Mouse (Mus musculus) midbrain, postnatal 0 days (tissue): Measurements from ENCODE around the gene Tcta. TPM values are rescaled to one million over a fixed set of nuclear protein-coding genes. Genes with fewer than 3 reads are reported as not detected.
"Not testable (repeated sequence)": the region's sequence is repeated elsewhere in the genome, so short reads cannot be mapped to it uniquely, and the experiment has no call there.

Experiments
- ATAC-seq: fragments of 200-750 bp; cut with Nextera tagmentation; 2 replicates; pipeline ENCODE4 v1.8.0; 2017; ENCODE audit warnings: moderate number of reproducible peaks, mild to moderate bottlenecking, moderate TSS enrichment, moderate library complexity; ENCODE audit not compliant: low FRiP score
- DNase-seq: peaks from one replicate; pipeline ENCODE4 v3.0.0-alpha.2; 2015; ENCODE audit warnings: low spot score
- H3K27ac ChIP-seq: fragments of 300-500 bp; sonication (generic); 2 replicates; pipeline ENCODE4 v1.5.1; 2014; ENCODE audit warnings: low read depth, mild to moderate bottlenecking, low read length, mixed read lengths
- H3K27me3 ChIP-seq: fragments of 300-500 bp; sonication (generic); 2 replicates; pipeline ENCODE4 v1.6.1; 2014; ENCODE audit warnings: low read length, control low read depth, mixed read lengths; ENCODE audit not compliant: insufficient read depth
- H3K36me3 ChIP-seq: fragments of 300-500 bp; sonication (generic); 2 replicates; pipeline ENCODE4 v1.6.1; 2014; ENCODE audit warnings: low read length, control low read depth, mixed read lengths; ENCODE audit not compliant: insufficient read depth
- H3K4me1 ChIP-seq: fragments of 300-500 bp; sonication (generic); 2 replicates; pipeline ENCODE4 v1.6.1; 2014; ENCODE audit warnings: mild to moderate bottlenecking, control low read depth, antibody characterized with exemption, low read length, mixed read lengths; ENCODE audit not compliant: insufficient read depth
- H3K4me2 ChIP-seq: fragments of 300-500 bp; sonication (generic); 2 replicates; pipeline ENCODE4 v1.6.1; 2014; ENCODE audit warnings: low read depth, mild to moderate bottlenecking, low read length, mixed read lengths; ENCODE audit not compliant: poor library complexity, severe bottlenecking
- H3K4me3 ChIP-seq: fragments of 300-500 bp; sonication (generic); 2 replicates; pipeline ENCODE4 v1.5.1; 2014; ENCODE audit warnings: low read depth, mild to moderate bottlenecking, low read length, moderate library complexity
- H3K9ac ChIP-seq: fragments of 300-500 bp; sonication (generic); replicated peaks from 2 replicates; pipeline ENCODE4 v1.6.1; 2014; ENCODE audit warnings: mild to moderate bottlenecking, low read length, moderate library complexity, mixed read lengths; ENCODE audit not compliant: poor library complexity, severe bottlenecking
- H3K9me3 ChIP-seq: fragments of 300-500 bp; sonication (generic); 2 replicates; pipeline ENCODE4 v1.6.1; 2016; ENCODE audit warnings: low read length, control low read depth
- CTCF ChIP-seq: IDR thresholded peaks from 2 replicates; pipeline ENCODE4 v1.5.1; 2016; ENCODE audit warnings: antibody characterized with exemption, mild to moderate bottlenecking
- WGBS: fragments of 180-500 bp; shearing (Covaris S2); extraction: QIAGEN DNeasy Blood & Tissue Kit; methylation state at CpG from one replicate; pipeline ENCODE4 v1.1.7; 2014; 5-methylcytosine and 5-hydroxymethylcytosine counted together
- polyA plus RNA-seq: library from polyadenylated mRNA; unstranded; fragments of >200 nt; fragmentation: Nextera tagmentation; extraction: Ambion mirVana; gene quantifications from 2 replicates; pipeline ENCODE4 v1.2.1, GENCODE M21; 2015
- total RNA-seq: library from RNA; depleted of rRNA; stranded (reverse); fragments of >200 nt; gene quantifications from 2 replicates; pipeline ENCODE4 v1.2.3, GENCODE M21; 2014

The Tcta gene
- total and polyA plus RNA-seq, 2 experiments from 2014 or later, result 61.2 to 76.3 TPM

DNA sequence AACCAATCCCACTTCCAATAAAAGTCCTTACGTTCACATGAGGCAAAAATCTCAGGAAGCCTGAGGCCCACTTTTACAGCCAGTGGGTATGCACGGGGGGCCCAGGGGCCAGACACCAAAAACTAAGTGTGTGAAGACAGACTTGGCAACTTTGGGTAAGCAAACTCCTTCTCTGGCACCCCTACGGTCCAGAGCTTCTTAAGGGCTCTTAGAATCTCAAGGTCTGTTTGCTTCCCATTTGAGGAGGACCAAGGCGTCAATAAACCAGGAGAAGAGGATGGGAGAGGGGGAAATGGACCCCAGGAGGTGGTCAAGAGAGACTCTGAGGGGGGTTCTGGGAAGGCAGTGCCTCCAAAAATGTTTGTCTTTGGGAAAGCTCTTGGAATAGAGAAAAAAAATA is 32.5 kb downstream of the Tcta start:
- Histone ChIP-seq H3K9me3 (no peaks in the 10 kb centered on the region), H3K4me2 (no peak overlapping the region), H3K9ac (no peak overlapping the region), H3K4me3 (no peak overlapping the region), H3K4me1 (no peaks in the 10 kb centered on the region), H3K36me3 (no peaks in the 10 kb centered on the region), H3K27ac (no peak overlapping the region), H3K27me3 (no peaks in the 10 kb centered on the region)
- ATAC-seq (no peak), DNase-seq (no peak)
- WGBS, result 76% methylated on average over 4 of the region's 4 CpGs
- TF ChIP-seq CTCF, result no peak

DNA sequence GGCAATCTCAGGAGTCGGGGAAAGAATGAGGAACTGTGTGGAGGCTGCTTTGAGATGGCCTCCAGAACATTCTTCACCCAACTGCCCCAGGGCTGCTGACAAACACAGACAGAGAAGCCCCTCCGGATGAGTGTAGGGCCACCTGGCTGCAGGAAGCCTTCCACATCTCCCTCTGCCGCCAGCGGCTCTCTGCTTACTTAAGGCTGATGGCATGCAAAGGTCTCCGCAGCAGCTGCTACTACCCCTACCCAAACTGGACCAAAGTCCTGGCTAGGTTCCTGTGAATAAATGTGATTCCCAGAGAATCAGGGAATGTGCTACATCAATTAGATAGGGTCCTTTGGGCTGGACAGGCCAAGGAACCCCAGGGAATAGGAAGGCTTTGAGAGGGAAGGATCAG is 33.3 kb downstream of the Tcta start:
- WGBS, result 80% methylated on average over 5 of the region's 5 CpGs
- no peak for ATAC-seq
- TF ChIP-seq CTCF, result no peak
- Histone ChIP-seq H3K9me3 (no peaks in the 10 kb centered on the region), H3K36me3 (no peaks in the 10 kb centered on the region), H3K4me2 (no peak overlapping the region), H3K4me3 (no peak overlapping the region), H3K4me1 (no peaks in the 10 kb centered on the region), H3K27me3 (no peaks in the 10 kb centered on the region), H3K9ac (no peak overlapping the region), H3K27ac (no peak overlapping the region)
- no peak for DNase-seq

DNA sequence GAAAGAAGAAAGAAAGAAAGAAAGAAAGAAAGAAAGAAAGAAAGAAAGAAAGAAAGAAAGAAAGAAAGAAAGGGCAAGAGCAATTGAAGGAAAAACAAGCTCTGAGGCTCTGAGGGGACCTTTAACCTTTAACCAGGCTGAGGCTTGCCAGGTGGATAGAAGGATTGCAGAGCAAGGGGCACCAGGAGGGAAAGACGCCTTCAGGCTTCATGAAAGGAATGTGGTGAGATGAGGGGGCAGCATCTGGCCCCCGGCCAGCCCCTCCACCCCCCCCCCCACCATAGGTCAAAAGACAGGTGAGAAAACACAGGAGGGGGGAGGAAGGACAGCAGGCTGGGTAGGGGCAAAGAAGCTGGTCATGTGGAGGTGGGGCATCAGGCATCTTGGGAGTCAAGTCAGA is 34.0 kb downstream of the Tcta start:
- WGBS, result 52% methylated on average over 2 of the region's 2 CpGs
- H3K36me3 ChIP-seq, result no peaks in the 10 kb centered on the region
- H3K27ac ChIP-seq, result no peak overlapping the region
- ATAC-seq, result no peak
- no peak overlapping the region for H3K4me2 ChIP-seq
- H3K4me1 ChIP-seq, result no peaks in the 10 kb centered on the region
- no peak overlapping the region for H3K9ac ChIP-seq
- H3K4me3 ChIP-seq, result no peak overlapping the region
- DNase-seq, result no peak
- TF ChIP-seq CTCF, result no peak
- no peaks in the 10 kb centered on the region for H3K9me3 ChIP-seq
- no peaks in the 10 kb centered on the region for H3K27me3 ChIP-seq

DNA sequence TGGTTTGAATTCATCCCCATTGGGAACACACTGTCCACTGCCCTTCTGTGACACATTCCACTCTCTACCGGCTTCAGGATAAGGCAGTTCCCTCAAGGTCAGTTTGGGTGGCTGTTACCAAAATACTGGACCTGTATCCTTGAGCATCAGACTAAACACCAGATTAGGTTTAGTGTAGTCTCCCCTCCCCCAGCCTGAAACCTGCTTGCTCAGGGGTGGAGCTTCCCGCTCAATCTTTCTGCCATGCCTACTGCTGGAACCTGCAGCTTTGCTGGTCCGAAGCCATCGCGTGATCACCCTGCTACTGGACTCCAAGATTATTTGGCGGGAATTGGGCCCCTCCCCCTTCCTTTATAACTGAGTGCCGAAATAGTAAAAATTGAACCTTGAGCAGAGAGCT is 37.3 kb downstream of the Tcta start:
- not testable (repeated sequence) for ATAC-seq

GRCm38 (mm10) chr9:108267691-108268090 is 38.3 kb downstream of the Tcta start:
- no peak overlapping the region for H3K27ac ChIP-seq
- no peak for TF ChIP-seq CTCF
- H3K36me3 ChIP-seq, result no peaks in the 10 kb centered on the region
- no peak for ATAC-seq
- no peaks in the 10 kb centered on the region for H3K9me3 ChIP-seq
- H3K4me2 ChIP-seq, result no peak overlapping the region
- DNase-seq, result no peak
- whole genome bisulfite sequencing, result 77% methylated on average over 7 of the region's 7 CpGs
- no peak overlapping the region for H3K4me3 ChIP-seq
- no peak overlapping the region for H3K9ac ChIP-seq
- H3K4me1 ChIP-seq, result no peaks in the 10 kb centered on the region
- no peaks in the 10 kb centered on the region for H3K27me3 ChIP-seq

More for the DNA sequence above, 37.3 kb downstream of the Tcta start:
- not testable (repeated sequence) for H3K27ac ChIP-seq, H3K36me3 ChIP-seq, H3K9ac ChIP-seq, H3K4me2 ChIP-seq, DNase-seq, H3K4me3 ChIP-seq, H3K4me1 ChIP-seq, H3K27me3 ChIP-seq, H3K9me3 ChIP-seq
- 77% methylated on average over 6 of the region's 7 CpGs for WGBS

DNA sequence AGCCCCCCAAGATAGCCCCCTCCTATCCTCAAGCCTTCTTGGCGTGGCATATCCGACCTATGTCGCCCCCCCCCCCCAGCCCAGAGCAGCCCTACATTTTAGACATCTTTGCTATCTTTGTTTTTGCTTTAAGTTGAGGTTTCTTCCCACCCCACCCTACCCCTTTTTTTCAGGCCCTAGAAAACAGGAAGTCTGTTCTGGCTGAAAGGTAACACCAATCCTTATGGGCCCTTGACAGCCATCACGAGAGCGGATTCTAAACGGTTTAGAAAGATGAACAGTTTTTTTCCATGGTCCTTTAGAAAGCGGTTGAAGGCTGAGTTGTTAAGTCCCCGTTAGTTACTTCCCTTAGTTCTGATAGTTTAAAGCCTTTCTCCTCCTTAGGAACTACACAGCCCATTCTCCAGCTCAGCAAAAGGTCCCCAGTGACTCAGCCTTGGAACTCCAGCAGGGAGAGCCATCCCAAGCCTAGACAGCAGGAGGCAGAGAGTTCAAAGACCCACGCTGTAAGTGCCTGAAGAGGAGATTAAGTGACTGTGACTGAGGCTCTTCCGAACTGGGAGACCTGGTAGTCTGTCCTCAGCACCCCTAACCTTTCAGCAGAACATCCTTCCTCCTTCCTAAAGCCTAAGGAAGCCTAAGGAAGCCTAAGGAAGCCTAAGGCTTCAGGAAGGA is 39.6 kb downstream of the Tcta start:
- DNase-seq (no peak), ATAC-seq (no peak)
- H3K9me3 ChIP-seq, result no peaks in the 10 kb centered on the region
- 66% methylated on average over 10 of the region's 10 CpGs for WGBS
- H3K4me3 ChIP-seq, result no peak overlapping the region
- no peak overlapping the region for H3K27ac ChIP-seq
- TF ChIP-seq CTCF, result no peak
- H3K27me3 ChIP-seq, result no peaks in the 10 kb centered on the region
- peaks cover 11% of the 10 kb centered on the region for H3K4me1 ChIP-seq
- no peaks in the 10 kb centered on the region for H3K36me3 ChIP-seq
- no peak overlapping the region for H3K4me2 ChIP-seq
- H3K9ac ChIP-seq, result no peak overlapping the region
